Mouse (Mus musculus): ENCODE data around the gene Tmem127. TPM values are rescaled to one million over a fixed set of nuclear protein-coding genes. Genes with fewer than 3 reads are reported as not detected.

The Tmem127 gene
- polyA plus RNA-seq, 1 experiment from 2014 or later = 21.7 TPM

GRCm38 (mm10) chr2:127225261-127225660 is 22.4 kb upstream of the Tmem127 start:
- Histone ChIP-seq H3K9me3 (ENCODE audit: control insufficient read depth, low read length) (no peaks in the 10 kb centered on the region), H3K36me3 (ENCODE audit: control insufficient read depth, insufficient read depth, low read length) (peaks cover 37% of the 10 kb centered on the region), H3K4me3 (ENCODE audit: low read depth, low read length) (no peak overlapping the region), H3K27ac (ENCODE audit: low read depth, low read length) (no peak overlapping the region), H3K27me3 (ENCODE audit: control insufficient read depth, insufficient read depth, low read length) (no peaks in the 10 kb centered on the region), H3K9ac (ENCODE audit: low read depth, low read length) (no peak overlapping the region), H3K4me2 (replicated peaks; ENCODE audit: low read depth, low read length) (no peak overlapping the region), H3K4me1 (replicated peaks; ENCODE audit: control insufficient read depth, insufficient read depth, low read length) (no peaks in the 10 kb centered on the region)
- ATAC-seq (ENCODE audit: low FRiP score) (no peak), DNase-seq (ENCODE audit: low spot score) (no peak)
- 100% methylated on average over 3 of the region's 3 CpGs for WGBS

GRCm38 (mm10) chr2:127237897-127238610 is 9.7 kb upstream of the Tmem127 start:
- no peaks in the 10 kb centered on the region for H3K9me3 ChIP-seq (ENCODE audit: control insufficient read depth, low read length)
- no peak overlapping the region for H3K4me3 ChIP-seq (ENCODE audit: low read depth, low read length)
- H3K27me3 ChIP-seq (ENCODE audit: control insufficient read depth, insufficient read depth, low read length) = no peaks in the 10 kb centered on the region; the same call in 1 of the 2 replicates
- H3K36me3 ChIP-seq (ENCODE audit: control insufficient read depth, insufficient read depth, low read length) = peaks cover 33% of the 10 kb centered on the region
- no peak overlapping the region for H3K27ac ChIP-seq (ENCODE audit: low read depth, low read length)
- ATAC-seq (ENCODE audit: low FRiP score) = no peak
- no peak for DNase-seq (ENCODE audit: low spot score)
- H3K9ac ChIP-seq (ENCODE audit: low read depth, low read length) = no peak overlapping the region
- WGBS = 94% methylated on average over 11 of the region's 11 CpGs
- H3K4me2 ChIP-seq (replicated peaks; ENCODE audit: low read depth, low read length) = no peak overlapping the region
- H3K4me1 ChIP-seq (replicated peaks; ENCODE audit: control insufficient read depth, insufficient read depth, low read length) = no peaks in the 10 kb centered on the region

- H3K36me3 ChIP-seq (ENCODE audit: control insufficient read depth, insufficient read depth, low read length) = peaks cover 23% of the 10 kb centered on the region
- no peak for ATAC-seq (ENCODE audit: low FRiP score)
- DNase-seq (ENCODE audit: low spot score) = no peak
- H3K27ac ChIP-seq (ENCODE audit: low read depth, low read length) = no peak overlapping the region
- H3K4me2 ChIP-seq (replicated peaks; ENCODE audit: low read depth, low read length) = no peak overlapping the region
- no peaks in the 10 kb centered on the region for H3K9me3 ChIP-seq (ENCODE audit: control insufficient read depth, low read length)
- H3K9ac ChIP-seq (ENCODE audit: low read depth, low read length) = no peak overlapping the region
- H3K4me1 ChIP-seq (replicated peaks; ENCODE audit: control insufficient read depth, insufficient read depth, low read length) = no peaks in the 10 kb centered on the region
- H3K4me3 ChIP-seq (ENCODE audit: low read depth, low read length) = no peak overlapping the region
- WGBS = 93% methylated on average over 2 of the region's 2 CpGs
- no peaks in the 10 kb centered on the region for H3K27me3 ChIP-seq (ENCODE audit: control insufficient read depth, insufficient read depth, low read length)
These were observed 7.6 kb upstream of the Tmem127 start for GRCm38 (mm10) chr2:127240065-127240464.

- ATAC-seq (ENCODE audit: low FRiP score) (peak; percentile 74), DNase-seq (ENCODE audit: low spot score) (peak; percentile 49)
- Histone ChIP-seq H3K4me1 (replicated peaks; ENCODE audit: control insufficient read depth, insufficient read depth, low read length) (peaks cover 4% of the 10 kb centered on the region), H3K36me3 (ENCODE audit: control insufficient read depth, insufficient read depth, low read length) (0 out of 2 replicates have a peak, but pooled peaks cover 2% of the 10 kb centered on the region), H3K27me3 (ENCODE audit: control insufficient read depth, insufficient read depth, low read length) (no peaks in the 10 kb centered on the region), H3K4me3 (ENCODE audit: low read depth, low read length) (peak overlapping the region; percentile 87), H3K27ac (ENCODE audit: low read depth, low read length) (peak overlapping the region; percentile 48), H3K4me2 (replicated peaks; ENCODE audit: low read depth, low read length) (peak overlapping the region; percentile 94), H3K9me3 (ENCODE audit: control insufficient read depth, low read length) (no peaks in the 10 kb centered on the region), H3K9ac (ENCODE audit: low read depth, low read length) (peak overlapping the region; percentile 81)
- 3% methylated on average over 30 of the region's 39 CpGs for WGBS
These were observed 761 bp downstream of the Tmem127 start for GRCm38 (mm10) chr2:127248334-127249004.

GRCm38 (mm10) chr2:127250291-127251008 is 2.7 kb downstream of the Tmem127 start:
- H3K9ac ChIP-seq (ENCODE audit: low read depth, low read length) = no peak overlapping the region

GRCm38 (mm10) chr2:127251457-127251856 is 3.7 kb downstream of the Tmem127 start:
- no peak overlapping the region for H3K4me3 ChIP-seq (ENCODE audit: low read depth, low read length)
- no peak for DNase-seq (ENCODE audit: low spot score)

More at GRCm38 (mm10) chr2:127250291-127251008, 2.7 kb downstream of the Tmem127 start:
- H3K4me3 ChIP-seq (ENCODE audit: low read depth, low read length) = no peak overlapping the region
- no peaks in the 10 kb centered on the region for H3K36me3 ChIP-seq (ENCODE audit: control insufficient read depth, insufficient read depth, low read length)
- no peaks in the 10 kb centered on the region for H3K27me3 ChIP-seq (ENCODE audit: control insufficient read depth, insufficient read depth, low read length)
- no peak overlapping the region for H3K4me2 ChIP-seq (replicated peaks; ENCODE audit: low read depth, low read length)
- 97% methylated on average over 9 of the region's 9 CpGs for WGBS
- no peak for ATAC-seq (ENCODE audit: low FRiP score)
- no peak for DNase-seq (ENCODE audit: low spot score)
- H3K9me3 ChIP-seq (ENCODE audit: control insufficient read depth, low read length) = no peaks in the 10 kb centered on the region
- H3K27ac ChIP-seq (ENCODE audit: low read depth, low read length) = no peak overlapping the region
- H3K4me1 ChIP-seq (replicated peaks; ENCODE audit: control insufficient read depth, insufficient read depth, low read length) = peaks cover 4% of the 10 kb centered on the region

GRCm38 (mm10) chr2:127251880-127252527 is 4.3 kb downstream of the Tmem127 start:
- ATAC-seq (ENCODE audit: low FRiP score) (no peak), DNase-seq (ENCODE audit: low spot score) (no peak)
- 84% methylated on average over 3 of the region's 3 CpGs for whole genome bisulfite sequencing
- Histone ChIP-seq H3K27ac (ENCODE audit: low read depth, low read length) (no peak overlapping the region), H3K4me2 (replicated peaks; ENCODE audit: low read depth, low read length) (no peak overlapping the region), H3K4me1 (replicated peaks; ENCODE audit: control insufficient read depth, insufficient read depth, low read length) (peaks cover under 1% of the 10 kb centered on the region), H3K27me3 (ENCODE audit: control insufficient read depth, insufficient read depth, low read length) (no peaks in the 10 kb centered on the region), H3K9me3 (ENCODE audit: control insufficient read depth, low read length) (no peaks in the 10 kb centered on the region), H3K4me3 (ENCODE audit: low read depth, low read length) (no peak overlapping the region), H3K9ac (ENCODE audit: low read depth, low read length) (no peak overlapping the region), H3K36me3 (ENCODE audit: control insufficient read depth, insufficient read depth, low read length) (no peaks in the 10 kb centered on the region)

More at GRCm38 (mm10) chr2:127251457-127251856, 3.7 kb downstream of the Tmem127 start:
- Histone ChIP-seq H3K4me1 (replicated peaks; ENCODE audit: control insufficient read depth, insufficient read depth, low read length) (peaks cover 4% of the 10 kb centered on the region), H3K27me3 (ENCODE audit: control insufficient read depth, insufficient read depth, low read length) (no peaks in the 10 kb centered on the region), H3K36me3 (ENCODE audit: control insufficient read depth, insufficient read depth, low read length) (no peaks in the 10 kb centered on the region), H3K9ac (ENCODE audit: low read depth, low read length) (no peak overlapping the region), H3K27ac (ENCODE audit: low read depth, low read length) (no peak overlapping the region), H3K4me2 (replicated peaks; ENCODE audit: low read depth, low read length) (no peak overlapping the region), H3K9me3 (ENCODE audit: control insufficient read depth, low read length) (no peaks in the 10 kb centered on the region)
- ATAC-seq (ENCODE audit: low FRiP score) = no peak
- 89% methylated on average over 3 of the region's 3 CpGs for WGBS

- DNase-seq (ENCODE audit: low spot score) (no peak), ATAC-seq (ENCODE audit: low FRiP score) (no peak)
- Histone ChIP-seq H3K27me3 (ENCODE audit: control insufficient read depth, insufficient read depth, low read length) (no peaks in the 10 kb centered on the region), H3K27ac (ENCODE audit: low read depth, low read length) (no peak overlapping the region), H3K36me3 (ENCODE audit: control insufficient read depth, insufficient read depth, low read length) (0 out of 2 replicates have a peak, but pooled peaks cover 2% of the 10 kb centered on the region), H3K9ac (ENCODE audit: low read depth, low read length) (no peak overlapping the region), H3K9me3 (ENCODE audit: control insufficient read depth, low read length) (no peaks in the 10 kb centered on the region), H3K4me2 (replicated peaks; ENCODE audit: low read depth, low read length) (no peak overlapping the region), H3K4me1 (replicated peaks; ENCODE audit: control insufficient read depth, insufficient read depth, low read length) (no peaks in the 10 kb centered on the region), H3K4me3 (ENCODE audit: low read depth, low read length) (no peak overlapping the region)
- WGBS = 86% methylated on average over 5 of the region's 5 CpGs
These were observed 5.1 kb downstream of the Tmem127 start for GRCm38 (mm10) chr2:127252787-127253186.

Measured in hindbrain, embryonic 11.5 days (tissue).